Mouse (Mus musculus): ENCODE measurements around the gene Adk. TPM values are rescaled to one million over a fixed set of nuclear protein-coding genes. Genes with fewer than 3 reads are reported as not detected.
"Not testable (repeated sequence)": the region's sequence is repeated elsewhere in the genome, so short reads cannot be mapped to it uniquely, and the experiment has no call there.

Adk gene
- polyA plus RNA-seq, 1 experiment from 2014 or later: 240 TPM

DNA sequence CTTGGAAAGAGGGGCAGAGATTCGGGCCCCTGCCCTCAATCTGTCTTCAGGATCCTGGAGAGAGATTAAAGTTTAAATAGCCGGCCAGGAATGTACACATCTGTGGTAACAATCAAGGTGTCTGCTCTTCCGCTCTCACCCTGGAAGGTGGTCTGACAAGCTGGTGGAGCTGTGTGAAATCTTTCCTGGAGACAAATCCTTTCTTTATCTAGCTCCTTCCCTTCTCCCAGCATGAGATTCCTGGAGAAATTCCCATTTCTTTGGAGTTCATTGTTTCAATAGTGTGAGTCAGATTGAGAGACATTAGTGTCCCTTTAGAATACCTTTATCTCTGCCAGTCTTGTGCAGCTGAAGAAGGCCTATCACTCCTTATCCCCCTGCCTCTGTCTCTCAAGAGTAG, 36.4 kb downstream of the Adk start:
- WGBS: 54% methylated on average over 3 of the region's 3 CpGs
- ATAC-seq: no peak

DNA sequence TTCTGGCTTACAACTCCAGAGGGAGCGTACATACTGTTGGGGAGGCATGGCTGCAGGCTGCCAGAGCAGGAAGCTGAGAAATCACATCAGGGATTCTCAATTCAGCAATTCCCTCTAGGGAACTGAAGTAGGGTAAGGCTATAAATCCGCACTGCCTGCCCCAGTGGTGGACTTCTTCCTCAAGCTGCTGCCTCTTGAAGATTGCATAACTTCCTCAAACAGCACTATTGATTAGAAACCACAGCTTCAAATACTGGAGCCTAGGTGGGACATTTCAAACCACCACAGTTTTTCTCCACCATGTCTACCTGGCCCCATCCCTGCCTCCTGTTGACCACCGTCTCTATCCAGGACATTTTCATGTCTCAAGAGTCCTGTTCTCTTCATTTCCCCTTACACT, 38.0 kb downstream of the Adk start:
- H3K4me1 ChIP-seq (replicated peaks; ENCODE audit: control insufficient read depth, insufficient read depth, low read length): peaks cover 19% of the 10 kb centered on the region
- no peaks in the 10 kb centered on the region for H3K9me3 ChIP-seq (ENCODE audit: control insufficient read depth)
- ATAC-seq: peak; percentile 66
- no peak overlapping the region for H3K9ac ChIP-seq (ENCODE audit: low read depth, low read length)
- no peak overlapping the region for H3K4me3 ChIP-seq (ENCODE audit: low read depth, low read length)
- no peaks in the 10 kb centered on the region for H3K36me3 ChIP-seq (ENCODE audit: control insufficient read depth, insufficient read depth)
- peak overlapping the region; percentile 46 for H3K4me2 ChIP-seq (replicated peaks; ENCODE audit: low read depth)
- H3K27me3 ChIP-seq (replicated peaks; ENCODE audit: control insufficient read depth, insufficient read depth, low read length): no peaks in the 10 kb centered on the region
- no peak; the same call in 1 of the 2 replicates for TF ChIP-seq CTCF (IDR thresholded peaks at IDR 0.05; ENCODE audit: low read depth)
- WGBS: 33% methylated on average over 3 of the region's 3 CpGs
- H3K27ac ChIP-seq (ENCODE audit: low read depth, low read length): peak overlapping the region; percentile 74; the same call in 1 of the 2 replicates

More for the DNA sequence above, 36.4 kb downstream of the Adk start:
- no peak for TF ChIP-seq CTCF (IDR thresholded peaks at IDR 0.05; ENCODE audit: low read depth)
- Histone ChIP-seq H3K27me3 (replicated peaks; ENCODE audit: control insufficient read depth, insufficient read depth, low read length) (no peaks in the 10 kb centered on the region), H3K36me3 (ENCODE audit: control insufficient read depth, insufficient read depth) (no peaks in the 10 kb centered on the region), H3K4me2 (replicated peaks; ENCODE audit: low read depth) (no peak overlapping the region), H3K27ac (ENCODE audit: low read depth, low read length) (no peak overlapping the region), H3K4me1 (replicated peaks; ENCODE audit: control insufficient read depth, insufficient read depth, low read length) (peaks cover 27% of the 10 kb centered on the region), H3K9me3 (ENCODE audit: control insufficient read depth) (no peaks in the 10 kb centered on the region), H3K9ac (ENCODE audit: low read depth, low read length) (no peak overlapping the region), H3K4me3 (ENCODE audit: low read depth, low read length) (no peak overlapping the region)

DNA sequence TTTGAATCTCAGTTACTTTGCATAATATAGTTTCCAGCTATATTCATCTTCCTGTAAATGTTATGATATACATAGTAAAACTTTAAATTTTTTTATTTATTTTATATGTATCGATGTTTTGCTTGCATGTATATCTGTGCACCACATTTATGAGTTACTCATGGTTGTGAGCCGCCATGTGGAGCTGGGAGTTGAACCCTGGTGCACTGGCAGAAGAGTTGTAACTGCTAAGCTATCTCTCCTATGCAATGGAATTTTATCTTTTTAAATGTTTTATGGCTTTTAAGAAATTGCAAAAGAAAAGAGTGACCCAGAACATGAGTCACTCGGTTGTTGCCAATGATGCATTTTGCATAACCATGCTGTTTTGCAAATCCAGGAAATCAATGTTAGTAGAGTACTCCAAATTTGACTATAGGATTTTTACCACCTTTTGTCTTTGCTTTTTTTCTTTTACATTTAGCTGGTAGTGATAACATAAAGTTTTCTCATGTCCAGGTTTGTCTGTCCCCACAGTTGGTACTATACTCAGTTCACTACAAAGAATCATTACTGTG, 38.6 kb downstream of the Adk start:
- 47% methylated on average over 3 of the region's 3 CpGs for WGBS

DNA sequence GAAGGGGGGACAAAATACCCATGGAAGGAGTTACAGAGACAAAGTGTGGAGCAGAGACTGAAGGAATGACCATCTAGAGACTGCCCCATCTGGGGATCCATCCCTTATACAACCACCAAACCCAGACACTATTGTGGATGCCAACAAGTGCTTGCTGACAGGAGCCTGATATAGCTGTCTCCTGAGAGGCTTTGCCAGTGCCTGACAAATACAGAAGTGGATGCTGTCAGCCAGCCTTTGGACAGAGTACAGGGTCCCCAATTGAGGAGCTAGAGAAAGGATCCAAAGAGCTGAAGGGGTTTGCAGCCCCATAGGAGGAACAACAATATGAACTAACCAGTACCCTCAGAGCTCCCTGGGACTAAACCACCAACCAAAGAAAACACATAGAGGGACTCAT, 41.8 kb downstream of the Adk start:
- not testable (repeated sequence) for H3K4me3 ChIP-seq (ENCODE audit: low read depth, low read length); H3K27me3 ChIP-seq (replicated peaks; ENCODE audit: control insufficient read depth, insufficient read depth, low read length); H3K27ac ChIP-seq (ENCODE audit: low read depth, low read length); H3K9me3 ChIP-seq (ENCODE audit: control insufficient read depth); H3K4me1 ChIP-seq (replicated peaks; ENCODE audit: control insufficient read depth, insufficient read depth, low read length); H3K4me2 ChIP-seq (replicated peaks; ENCODE audit: low read depth); H3K36me3 ChIP-seq (ENCODE audit: control insufficient read depth, insufficient read depth); ATAC-seq; H3K9ac ChIP-seq (ENCODE audit: low read depth, low read length)

More for the DNA sequence above, 38.6 kb downstream of the Adk start:
- TF ChIP-seq CTCF (IDR thresholded peaks at IDR 0.05; ENCODE audit: low read depth): no peak
- H3K27ac ChIP-seq (ENCODE audit: low read depth, low read length): no peak overlapping the region
- H3K27me3 ChIP-seq (replicated peaks; ENCODE audit: control insufficient read depth, insufficient read depth, low read length): no peaks in the 10 kb centered on the region
- no peak overlapping the region for H3K4me3 ChIP-seq (ENCODE audit: low read depth, low read length)
- H3K9me3 ChIP-seq (ENCODE audit: control insufficient read depth): no peaks in the 10 kb centered on the region
- peak; percentile 87 for ATAC-seq
- H3K9ac ChIP-seq (ENCODE audit: low read depth, low read length): no peak overlapping the region
- H3K36me3 ChIP-seq (ENCODE audit: control insufficient read depth, insufficient read depth): no peaks in the 10 kb centered on the region
- H3K4me2 ChIP-seq (replicated peaks; ENCODE audit: low read depth): peak overlapping the region; percentile 46; the same call in 1 of the 2 replicates
- peaks cover 19% of the 10 kb centered on the region for H3K4me1 ChIP-seq (replicated peaks; ENCODE audit: control insufficient read depth, insufficient read depth, low read length)

DNA sequence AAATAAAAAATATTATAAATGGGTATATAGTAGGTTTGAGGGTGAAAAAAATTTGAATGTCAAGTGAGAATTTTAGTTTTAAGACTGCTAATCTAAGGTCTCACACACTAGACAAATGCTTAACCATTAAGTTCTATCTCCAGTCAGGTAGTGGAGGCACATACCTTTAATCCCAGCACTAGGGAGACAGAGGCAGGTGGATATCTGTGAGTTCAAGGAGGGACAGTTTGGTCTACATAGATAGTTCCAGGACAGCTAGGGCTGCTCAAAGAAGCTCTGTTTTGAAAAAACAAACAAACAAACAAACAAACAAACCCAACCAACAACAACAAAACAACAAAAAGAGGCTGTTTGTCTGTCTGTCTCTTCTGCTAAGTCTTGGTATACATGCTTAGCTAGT, 43.9 kb downstream of the Adk start:
- H3K36me3 ChIP-seq (ENCODE audit: control insufficient read depth, insufficient read depth): no peaks in the 10 kb centered on the region
- no peaks in the 10 kb centered on the region for H3K9me3 ChIP-seq (ENCODE audit: control insufficient read depth)
- H3K27ac ChIP-seq (ENCODE audit: low read depth, low read length): peak overlapping the region; percentile 64
- no peak overlapping the region for H3K9ac ChIP-seq (ENCODE audit: low read depth, low read length)
- 0 out of 2 replicates have a peak, but pooled peaks cover 2% of the 10 kb centered on the region for H3K4me1 ChIP-seq (replicated peaks; ENCODE audit: control insufficient read depth, insufficient read depth, low read length)
- peak overlapping the region; percentile 41; the same call in 1 of the 2 replicates for H3K4me2 ChIP-seq (replicated peaks; ENCODE audit: low read depth)
- no peak overlapping the region for H3K4me3 ChIP-seq (ENCODE audit: low read depth, low read length)
- no peaks in the 10 kb centered on the region for H3K27me3 ChIP-seq (replicated peaks; ENCODE audit: control insufficient read depth, insufficient read depth, low read length)
- TF ChIP-seq CTCF (IDR thresholded peaks at IDR 0.05; ENCODE audit: low read depth): no peak
- ATAC-seq: peak; percentile 29; the same call in 1 of the 2 replicates

DNA sequence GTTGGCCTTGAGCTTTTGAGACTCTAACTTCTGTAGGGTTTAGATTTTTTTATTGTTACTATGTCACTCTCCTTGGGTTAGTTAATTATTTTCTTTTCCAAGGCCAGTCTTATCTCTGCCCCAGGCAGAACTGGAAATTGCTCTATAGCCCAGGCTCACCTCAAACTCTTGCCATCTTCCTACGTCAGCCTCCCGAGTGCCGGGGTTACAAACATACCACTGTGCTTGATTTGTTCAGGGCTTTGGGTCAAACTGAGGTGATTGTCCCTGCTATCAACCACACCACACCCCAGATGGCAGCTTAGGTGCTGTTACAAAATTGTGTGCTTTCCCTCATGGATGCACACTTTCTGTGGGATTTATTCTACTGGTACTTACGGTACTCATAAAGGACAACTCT, 44.3 kb downstream of the Adk start:
- Histone ChIP-seq H3K36me3 (ENCODE audit: control insufficient read depth, insufficient read depth) (no peaks in the 10 kb centered on the region), H3K27me3 (replicated peaks; ENCODE audit: control insufficient read depth, insufficient read depth, low read length) (no peaks in the 10 kb centered on the region), H3K27ac (ENCODE audit: low read depth, low read length) (peak overlapping the region; percentile 64), H3K4me2 (replicated peaks; ENCODE audit: low read depth) (peak overlapping the region; percentile 41), H3K4me1 (replicated peaks; ENCODE audit: control insufficient read depth, insufficient read depth, low read length) (0 out of 2 replicates have a peak, but pooled peaks cover 2% of the 10 kb centered on the region), H3K9ac (ENCODE audit: low read depth, low read length) (no peak overlapping the region), H3K9me3 (ENCODE audit: control insufficient read depth) (no peaks in the 10 kb centered on the region), H3K4me3 (ENCODE audit: low read depth, low read length) (no peak overlapping the region)
- peak; percentile 94 for ATAC-seq
- no peak for TF ChIP-seq CTCF (IDR thresholded peaks at IDR 0.05; ENCODE audit: low read depth)
- WGBS: 41% methylated on average over 4 of the region's 4 CpGs

Data from intestine, postnatal 0 days (tissue).